Comparison of ENCODE assay signal across 19 mouse cellular contexts in the genomic region with DNA sequence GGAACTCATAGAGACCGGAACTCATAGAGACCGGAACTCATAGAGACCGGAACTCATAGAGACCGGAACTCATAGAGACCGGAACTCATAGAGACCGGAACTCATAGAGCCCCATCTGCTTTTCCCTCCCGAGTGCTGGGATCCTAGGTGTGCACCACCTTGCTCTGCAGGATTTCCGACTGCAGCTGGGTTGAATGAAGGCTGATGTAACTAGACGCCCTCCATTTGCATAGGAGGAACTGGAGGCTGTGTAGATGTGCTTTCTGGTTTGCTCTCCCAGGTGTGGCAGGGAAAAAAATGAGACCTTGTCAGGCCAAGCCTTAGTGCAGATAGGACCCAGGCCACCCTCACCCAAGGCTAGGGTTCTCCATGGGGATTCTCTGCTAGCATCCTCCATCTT. TPM values are rescaled to one million over a fixed set of nuclear protein-coding genes. Genes with fewer than 3 reads are reported as not detected.
A peak's percentile ranks its signal among the peaks of the same experiment; 100 is the strongest.
DNase-seq lines count a peak whose midpoint lies in the region; ATAC-seq and TF ChIP-seq lines count a peak whose summit lies in the region.
"Had no signal": no experiment of that assay in that cellular context is flagged by ENCODE, and none has a peak within 500 bp of the region (broad histone marks: within the 10 kb centered on the region; RNA-seq: fewer than 3 reads in every experiment).

No protein-coding gene starts in this region.

- DNase-seq in liver, embryonic 13.5 days, result no peak
- no peak for DNase-seq in liver
- peak; percentile 95 for DNase-seq in ES-CJ7 (ENCODE audit: low read depth, low spot score)
- peak; percentile 86 for DNase-seq in ZHBTc4 (ENCODE audit: low read depth, low spot score)
- no peak for DNase-seq in lung, postnatal 10 days
- no peak for DNase-seq in cerebellum, postnatal 25 days
- DNase-seq in gastrocnemius, adult 2 months, result no peak
- DNase-seq: adrenal gland, postnatal 14 days; cerebellum, adult 11-12 months; cerebellum, adult 9-10 months; cerebellum, postnatal 36 days; gastrocnemius, postnatal 10 days had no signal

- no peak for ATAC-seq in liver, embryonic 13.5 days (ENCODE audit: low read depth)
- ATAC-seq: forebrain, embryonic 14.5 days; intestine, embryonic 15.5 days; Patski had no signal

- no peak overlapping the region for H3K9ac ChIP-seq in liver, embryonic 13.5 days
- H3K9ac ChIP-seq: heart, embryonic 12.5 days; hindbrain, embryonic 14.5 days; intestine, embryonic 15.5 days had no signal

- H3K9me3 ChIP-seq in liver, embryonic 13.5 days (replicated peaks), result no peaks in the 10 kb centered on the region
- H3K9me3 ChIP-seq: embryonic facial prominence, embryonic 10.5 days; heart, embryonic 12.5 days; hindbrain, embryonic 10.5 days; intestine, embryonic 15.5 days had no signal

- 0 out of 2 replicates have a peak overlapping the region, but pooled peaks have one; percentile 13 for H3K27ac ChIP-seq in liver, embryonic 13.5 days
- no peak overlapping the region for H3K27ac ChIP-seq in gastrocnemius, adult 2 months
- H3K27ac ChIP-seq: embryonic facial prominence, embryonic 10.5 days; hindbrain, embryonic 10.5 days; hindbrain, embryonic 14.5 days; intestine, embryonic 15.5 days had no signal

- 89% methylated on average over 9 of the region's 9 CpGs for WGBS in liver, embryonic 13.5 days (ENCODE audit: insufficient replicate concordance)

- no peak for TF ChIP-seq CTCF in gastrocnemius, adult 2 months (IDR thresholded peaks at IDR 0.05)

- H3K27me3 ChIP-seq in liver, embryonic 13.5 days, result no peaks in the 10 kb centered on the region
- H3K27me3 ChIP-seq: heart, embryonic 12.5 days; intestine, embryonic 15.5 days; Patski had no signal

- peaks cover 26% of the 10 kb centered on the region for H3K36me3 ChIP-seq in liver, embryonic 13.5 days
- H3K36me3 ChIP-seq: intestine, embryonic 15.5 days had no signal

- no peak overlapping the region for H3K4me3 ChIP-seq in liver, embryonic 13.5 days (replicated peaks)
- no peak overlapping the region for H3K4me3 ChIP-seq in gastrocnemius, adult 2 months
- H3K4me3 ChIP-seq: embryonic facial prominence, embryonic 10.5 days; heart, embryonic 12.5 days; hindbrain, embryonic 10.5 days; intestine, embryonic 15.5 days had no signal

- intact Hi-C loops in gastrocnemius, adult 2 months (cut with DNase I), result no loop called here

- H3K4me2 ChIP-seq in liver, embryonic 13.5 days, result no peak overlapping the region
- H3K4me2 ChIP-seq: heart, embryonic 12.5 days; hindbrain, embryonic 14.5 days; intestine, embryonic 15.5 days had no signal

- peaks cover 64% of the 10 kb centered on the region for H3K4me1 ChIP-seq in liver, embryonic 13.5 days (replicated peaks)

RNA-seq across cellular contexts. Expression of a gene that starts 23.1 kb away (rescaled TPM):
- polyA plus RNA-seq in liver, embryonic 13.5 days (2015; fragmentation: Nextera tagmentation; extraction: Ambion mirVana), result 44.1 and 50.4 TPM in 2 replicates
- total RNA-seq in gastrocnemius, adult 2 months (2021), result 10 to 100 TPM in 1 of 2 experiments, 1 to 10 TPM in 1; 7.7 to 10.2 TPM

Comparison
In these comparisons a context has a peak if more than half of its experiments do, and no peak if none do; other contexts are left out.
1. DNase-seq: peak in ES-CJ7 (single experiment) and ZHBTc4 (single experiment); none in liver, embryonic 13.5 days (single experiment), liver (single experiment), lung, postnatal 10 days (single experiment), cerebellum, postnatal 25 days (0 of 2) and gastrocnemius, adult 2 months (single experiment).